Mouse (Mus musculus): ENCODE results near the gene Wdr18. TPM values are rescaled to one million over a fixed set of nuclear protein-coding genes. Genes with fewer than 3 reads are reported as not detected.

The Wdr18 gene
- polyA plus RNA-seq, 1 experiment from 2014 or later, result 174 TPM

GRCm38 (mm10) chr10:79960671-79961294, 831 bp downstream of the Wdr18 start:
- H3K27me3 ChIP-seq (ENCODE audit: low read depth, poor library complexity, severe bottlenecking), result no peaks in the 10 kb centered on the region
- no peaks in the 10 kb centered on the region for H3K9me3 ChIP-seq (replicated peaks)
- peaks cover 48% of the 10 kb centered on the region for H3K36me3 ChIP-seq
- H3K4me1 ChIP-seq, result peaks cover 34% of the 10 kb centered on the region
- H3K4me3 ChIP-seq, result peak overlapping the region; percentile 98
- DNase-seq (ENCODE audit: low spot score), result no peak
- WGBS, result 16% methylated on average over 10 of the region's 10 CpGs
- H3K27ac ChIP-seq, result peak overlapping the region; percentile 88

- H3K4me1 ChIP-seq, result peaks cover 17% of the 10 kb centered on the region
- no peak for DNase-seq (ENCODE audit: low spot score)
- WGBS, result 93% methylated on average over 7 of the region's 7 CpGs
- H3K36me3 ChIP-seq, result peaks cover 80% of the 10 kb centered on the region
- H3K4me3 ChIP-seq, result no peak overlapping the region
- no peak overlapping the region for H3K27ac ChIP-seq
- H3K27me3 ChIP-seq (ENCODE audit: low read depth, poor library complexity, severe bottlenecking), result peaks cover 16% of the 10 kb centered on the region
- no peaks in the 10 kb centered on the region for H3K9me3 ChIP-seq (replicated peaks)
Observed at GRCm38 (mm10) chr10:79964727-79965126, 4.8 kb downstream of the Wdr18 start.

- Histone ChIP-seq H3K27me3 (ENCODE audit: low read depth, poor library complexity, severe bottlenecking) (peaks cover 22% of the 10 kb centered on the region), H3K9me3 (replicated peaks) (no peaks in the 10 kb centered on the region), H3K4me1 (peaks cover 19% of the 10 kb centered on the region), H3K4me3 (no peak overlapping the region), H3K27ac (no peak overlapping the region), H3K36me3 (peaks cover 80% of the 10 kb centered on the region)
- WGBS, result 93% methylated on average over 5 of the region's 5 CpGs
- DNase-seq (ENCODE audit: low spot score), result no peak
Observed at GRCm38 (mm10) chr10:79965325-79965724, 5.4 kb downstream of the Wdr18 start.

GRCm38 (mm10) chr10:79966886-79967400, 7.0 kb downstream of the Wdr18 start:
- Histone ChIP-seq H3K27ac (no peak overlapping the region), H3K4me1 (peaks cover 21% of the 10 kb centered on the region), H3K9me3 (replicated peaks) (no peaks in the 10 kb centered on the region), H3K27me3 (ENCODE audit: low read depth, poor library complexity, severe bottlenecking) (peaks cover 38% of the 10 kb centered on the region), H3K36me3 (peaks cover 70% of the 10 kb centered on the region), H3K4me3 (no peak overlapping the region)
- no peak for DNase-seq (ENCODE audit: low spot score)
- WGBS, result 92% methylated on average over 5 of the region's 5 CpGs

GRCm38 (mm10) chr10:79968181-79968580, 8.2 kb downstream of the Wdr18 start:
- Histone ChIP-seq H3K4me3 (no peak overlapping the region), H3K4me1 (peaks cover 21% of the 10 kb centered on the region), H3K9me3 (replicated peaks) (no peaks in the 10 kb centered on the region), H3K36me3 (peaks cover 57% of the 10 kb centered on the region), H3K27me3 (ENCODE audit: low read depth, poor library complexity, severe bottlenecking) (peaks cover 50% of the 10 kb centered on the region), H3K27ac (no peak overlapping the region)
- 91% methylated on average over 1 of the region's 1 CpGs for WGBS
- DNase-seq (ENCODE audit: low spot score), result no peak

- Histone ChIP-seq H3K27me3 (ENCODE audit: low read depth, poor library complexity, severe bottlenecking) (peaks cover 58% of the 10 kb centered on the region), H3K36me3 (peaks cover 54% of the 10 kb centered on the region), H3K9me3 (replicated peaks) (no peaks in the 10 kb centered on the region), H3K4me1 (peaks cover 21% of the 10 kb centered on the region), H3K27ac (no peak overlapping the region), H3K4me3 (no peak overlapping the region)
- no peak for DNase-seq (ENCODE audit: low spot score)
- 19% methylated on average over 3 of the region's 3 CpGs for WGBS
Observed at GRCm38 (mm10) chr10:79969124-79969568, 9.2 kb downstream of the Wdr18 start.

GRCm38 (mm10) chr10:79970415-79971182, 10.6 kb downstream of the Wdr18 start, which contains the start of gene Grin3b:
Gene Grin3b, plus strand, starts transcription at chr10:79970715.
- peak within 1 kb of the TSS; percentile 58 for H3K4me3 ChIP-seq
- no peaks in the 10 kb centered on the region for H3K9me3 ChIP-seq (replicated peaks)
- H3K36me3 ChIP-seq, result peaks cover 53% of the 10 kb centered on the region
- DNase-seq (ENCODE audit: low spot score), result peak; percentile 61
- H3K27ac ChIP-seq, result peak within 1 kb of the TSS; percentile 79
- H3K4me1 ChIP-seq, result peaks cover 21% of the 10 kb centered on the region
- 7% methylated on average over 47 of the region's 47 CpGs for WGBS
- H3K27me3 ChIP-seq (ENCODE audit: low read depth, poor library complexity, severe bottlenecking), result peaks cover 62% of the 10 kb centered on the region

- WGBS, result 4% methylated on average over 21 of the region's 21 CpGs
- Histone ChIP-seq H3K36me3 (peaks cover 53% of the 10 kb centered on the region), H3K9me3 (replicated peaks) (no peaks in the 10 kb centered on the region), H3K27me3 (ENCODE audit: low read depth, poor library complexity, severe bottlenecking) (peaks cover 62% of the 10 kb centered on the region), H3K4me1 (peaks cover 21% of the 10 kb centered on the region), H3K27ac (peak overlapping the region; percentile 79), H3K4me3 (peak overlapping the region; percentile 58)
- peak; percentile 71 for DNase-seq (ENCODE audit: low spot score)
Observed at GRCm38 (mm10) chr10:79971183-79971497, 11.2 kb downstream of the Wdr18 start.

- DNase-seq (ENCODE audit: low spot score), result no peak
- peaks cover 21% of the 10 kb centered on the region for H3K4me1 ChIP-seq
- H3K27me3 ChIP-seq (ENCODE audit: low read depth, poor library complexity, severe bottlenecking), result peaks cover 62% of the 10 kb centered on the region
- H3K36me3 ChIP-seq, result peaks cover 53% of the 10 kb centered on the region
- H3K9me3 ChIP-seq (replicated peaks), result 0 out of 2 replicates have a peak, but pooled peaks cover 3% of the 10 kb centered on the region
- WGBS, result 69% methylated on average over 14 of the region's 14 CpGs
- peak overlapping the region; percentile 16; the same call in 1 of the 2 replicates for H3K4me3 ChIP-seq
- 0 out of 2 replicates have a peak overlapping the region, but pooled peaks have one; percentile 19 for H3K27ac ChIP-seq
Observed at GRCm38 (mm10) chr10:79972831-79973230, 12.9 kb downstream of the Wdr18 start.

- H3K9me3 ChIP-seq (replicated peaks), result 0 out of 2 replicates have a peak, but pooled peaks cover 3% of the 10 kb centered on the region
- no peak overlapping the region for H3K27ac ChIP-seq
- H3K27me3 ChIP-seq (ENCODE audit: low read depth, poor library complexity, severe bottlenecking), result peaks cover 53% of the 10 kb centered on the region
- H3K36me3 ChIP-seq, result peaks cover 55% of the 10 kb centered on the region
- peaks cover 15% of the 10 kb centered on the region for H3K4me1 ChIP-seq
- no peak overlapping the region; the same call in 1 of the 2 replicates for H3K4me3 ChIP-seq
- 88% methylated on average over 21 of the region's 21 CpGs for WGBS
- DNase-seq (ENCODE audit: low spot score), result no peak
Observed at GRCm38 (mm10) chr10:79974087-79974486, 14.1 kb downstream of the Wdr18 start.

- Histone ChIP-seq H3K4me1 (peaks cover 15% of the 10 kb centered on the region), H3K36me3 (peaks cover 61% of the 10 kb centered on the region), H3K9me3 (replicated peaks) (0 out of 2 replicates have a peak, but pooled peaks cover 3% of the 10 kb centered on the region), H3K27ac (no peak overlapping the region), H3K27me3 (ENCODE audit: low read depth, poor library complexity, severe bottlenecking) (peaks cover 47% of the 10 kb centered on the region), H3K4me3 (no peak overlapping the region)
- no peak for DNase-seq (ENCODE audit: low spot score)
- 89% methylated on average over 8 of the region's 8 CpGs for WGBS
Observed at GRCm38 (mm10) chr10:79974668-79975067, 14.7 kb downstream of the Wdr18 start.

GRCm38 (mm10) chr10:79976071-79976721, 16.2 kb downstream of the Wdr18 start:
- WGBS, result 80% methylated on average over 28 of the region's 28 CpGs
- H3K4me1 ChIP-seq, result peaks cover 4% of the 10 kb centered on the region
- H3K9me3 ChIP-seq (replicated peaks), result 0 out of 2 replicates have a peak, but pooled peaks cover 3% of the 10 kb centered on the region
- peaks cover 76% of the 10 kb centered on the region for H3K36me3 ChIP-seq
- peaks cover 31% of the 10 kb centered on the region for H3K27me3 ChIP-seq (ENCODE audit: low read depth, poor library complexity, severe bottlenecking)
- H3K27ac ChIP-seq, result no peak overlapping the region
- no peak overlapping the region; the same call in 1 of the 2 replicates for H3K4me3 ChIP-seq
- DNase-seq (ENCODE audit: low spot score), result no peak

Data from limb, embryonic 10.5 days (tissue).